Comparison of ENCODE assay signal across 21 mouse cellular contexts in the genomic region with DNA sequence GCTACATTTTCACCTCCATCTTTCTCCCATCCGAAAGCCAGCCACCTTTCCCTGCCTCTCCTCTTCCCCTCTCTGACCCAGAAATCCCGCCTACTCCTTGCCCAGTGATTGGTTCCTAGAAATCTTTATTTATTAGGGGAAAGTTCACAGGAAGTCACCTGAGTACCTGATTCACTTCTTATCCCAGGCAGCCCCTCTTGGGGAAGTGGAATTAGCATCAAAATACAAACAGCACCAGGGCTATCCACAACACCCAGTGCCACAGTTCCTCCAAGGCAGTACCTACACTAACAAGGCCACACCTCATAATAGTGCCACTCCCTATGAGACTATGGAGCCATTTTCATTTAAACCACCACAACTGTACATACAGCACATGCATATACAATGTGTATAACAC.
"Had no signal": no experiment of that assay in that cellular context is flagged by ENCODE, and none has a peak within 500 bp of the region (broad histone marks: within the 10 kb centered on the region; RNA-seq: fewer than 3 reads in every experiment).

No protein-coding gene starts in this region.

- H3K4me2 ChIP-seq: lung, embryonic 14.5 days; midbrain, embryonic 12.5 days; neural tube, embryonic 13.5 days; neural tube, embryonic 15.5 days; stomach, embryonic 15.5 days had no signal

- H3K4me3 ChIP-seq: midbrain, embryonic 10.5 days; midbrain, embryonic 12.5 days; myocyte; neural tube, embryonic 13.5 days; neural tube, embryonic 15.5 days; stomach, embryonic 15.5 days had no signal

- H3K9me3 ChIP-seq: midbrain, embryonic 10.5 days; midbrain, embryonic 12.5 days; neural tube, embryonic 13.5 days; neural tube, embryonic 15.5 days; stomach, embryonic 15.5 days had no signal

- H3K27ac ChIP-seq: midbrain, embryonic 10.5 days; midbrain, embryonic 12.5 days; neural tube, embryonic 13.5 days; neural tube, embryonic 15.5 days; stomach, embryonic 15.5 days; stomach, postnatal 0 days had no signal

- H3K36me3 ChIP-seq: midbrain, embryonic 10.5 days; midbrain, embryonic 12.5 days; neural tube, embryonic 13.5 days; neural tube, embryonic 15.5 days; stomach, embryonic 15.5 days had no signal

- H3K4me1 ChIP-seq: stomach, embryonic 15.5 days had no signal

- ATAC-seq: midbrain, embryonic 16.5 days had no signal

- DNase-seq: lung, adult 18-20 months; lung, embryonic 14.5 days; lung, postnatal 10 days; lung, postnatal 4 days; midbrain, embryonic 14.5 days; retina, postnatal 1 day; right cerebral cortex, adult 18-20 months; right cerebral cortex, postnatal 25 days; right cerebral cortex, postnatal 4 days; spleen, adult 18-20 months; thymus, adult 2 months; thymus, postnatal 25 days; thymus, postnatal 4 days had no signal

- H3K27me3 ChIP-seq: neural tube, embryonic 13.5 days; neural tube, embryonic 15.5 days; stomach, embryonic 15.5 days had no signal

- H3K9ac ChIP-seq: lung, embryonic 14.5 days; midbrain, embryonic 12.5 days; neural tube, embryonic 13.5 days; neural tube, embryonic 15.5 days; stomach, embryonic 15.5 days had no signal
